Mouse (Mus musculus) lung, adult 2 months (tissue): Measurements from ENCODE around the gene Glis2.

Experiments
- CTCF ChIP-seq: fragments of 200-500 bp; IDR thresholded peaks from 2 replicates; pipeline ENCODE4 v1.5.1; 2011; ENCODE audit warnings: mild to moderate bottlenecking, low read length, control low read depth; ENCODE audit not compliant: insufficient read depth
- POLR2A ChIP-seq: fragments of 200-500 bp; IDR thresholded peaks from 2 replicates; pipeline ENCODE4 v1.6.1; 2011; ENCODE audit warnings: low read depth, mild to moderate bottlenecking, control low read depth, low read length, borderline replicate concordance; ENCODE audit errors: extremely low read depth

GRCm38 (mm10) chr16:4661605-4662004, 67.1 kb downstream of the Glis2 start:
- TF ChIP-seq CTCF (no peak), POLR2A (no peak)
